Mouse (Mus musculus): ENCODE measurements around the gene Tcte1. TPM values are rescaled to one million over a fixed set of nuclear protein-coding genes. Genes with fewer than 3 reads are reported as not detected.

Tcte1 gene
- polyA plus RNA-seq, 1 experiment from 2014 or later, result 2.0 TPM

DNA sequence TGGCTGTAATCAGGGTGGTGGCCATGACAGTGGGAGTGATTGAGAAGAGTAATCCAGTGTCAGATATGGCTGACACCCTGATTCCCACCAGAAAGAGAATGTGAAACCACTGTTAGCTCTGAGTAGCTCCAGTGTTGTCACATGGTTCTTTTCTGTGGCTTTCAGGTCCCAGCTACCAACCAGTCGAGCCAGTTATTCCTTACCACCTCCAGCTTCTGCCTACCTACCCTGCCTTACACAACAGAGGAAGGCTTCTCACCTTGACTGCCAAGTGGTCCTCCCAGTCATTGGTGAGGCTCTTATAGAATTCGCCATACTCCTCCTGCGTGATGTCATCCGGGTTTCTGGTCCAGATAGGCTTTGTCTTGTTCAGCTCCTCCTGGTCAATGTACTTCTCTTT, 46.8 kb downstream of the Tcte1 start:
- no peak overlapping the region for H3K4me3 ChIP-seq (ENCODE audit: low read depth, low read length)
- H3K4me1 ChIP-seq (replicated peaks; ENCODE audit: control insufficient read depth, insufficient read depth, low read length), result peaks cover 7% of the 10 kb centered on the region; the same call in 1 of the 2 replicates
- no peak overlapping the region for H3K4me2 ChIP-seq (replicated peaks; ENCODE audit: low read depth, low read length)
- no peak for DNase-seq (ENCODE audit: low spot score)
- WGBS, result 82% methylated on average over 4 of the region's 4 CpGs
- no peak for ATAC-seq (ENCODE audit: low FRiP score)
- H3K9me3 ChIP-seq (ENCODE audit: control insufficient read depth, low read length), result no peaks in the 10 kb centered on the region
- H3K9ac ChIP-seq (ENCODE audit: low read depth, low read length), result no peak overlapping the region
- peaks cover 20% of the 10 kb centered on the region for H3K36me3 ChIP-seq (ENCODE audit: control insufficient read depth, insufficient read depth, low read length)
- no peak overlapping the region for H3K27ac ChIP-seq (ENCODE audit: low read depth, low read length)
- no peaks in the 10 kb centered on the region for H3K27me3 ChIP-seq (ENCODE audit: control insufficient read depth, insufficient read depth, low read length)

DNA sequence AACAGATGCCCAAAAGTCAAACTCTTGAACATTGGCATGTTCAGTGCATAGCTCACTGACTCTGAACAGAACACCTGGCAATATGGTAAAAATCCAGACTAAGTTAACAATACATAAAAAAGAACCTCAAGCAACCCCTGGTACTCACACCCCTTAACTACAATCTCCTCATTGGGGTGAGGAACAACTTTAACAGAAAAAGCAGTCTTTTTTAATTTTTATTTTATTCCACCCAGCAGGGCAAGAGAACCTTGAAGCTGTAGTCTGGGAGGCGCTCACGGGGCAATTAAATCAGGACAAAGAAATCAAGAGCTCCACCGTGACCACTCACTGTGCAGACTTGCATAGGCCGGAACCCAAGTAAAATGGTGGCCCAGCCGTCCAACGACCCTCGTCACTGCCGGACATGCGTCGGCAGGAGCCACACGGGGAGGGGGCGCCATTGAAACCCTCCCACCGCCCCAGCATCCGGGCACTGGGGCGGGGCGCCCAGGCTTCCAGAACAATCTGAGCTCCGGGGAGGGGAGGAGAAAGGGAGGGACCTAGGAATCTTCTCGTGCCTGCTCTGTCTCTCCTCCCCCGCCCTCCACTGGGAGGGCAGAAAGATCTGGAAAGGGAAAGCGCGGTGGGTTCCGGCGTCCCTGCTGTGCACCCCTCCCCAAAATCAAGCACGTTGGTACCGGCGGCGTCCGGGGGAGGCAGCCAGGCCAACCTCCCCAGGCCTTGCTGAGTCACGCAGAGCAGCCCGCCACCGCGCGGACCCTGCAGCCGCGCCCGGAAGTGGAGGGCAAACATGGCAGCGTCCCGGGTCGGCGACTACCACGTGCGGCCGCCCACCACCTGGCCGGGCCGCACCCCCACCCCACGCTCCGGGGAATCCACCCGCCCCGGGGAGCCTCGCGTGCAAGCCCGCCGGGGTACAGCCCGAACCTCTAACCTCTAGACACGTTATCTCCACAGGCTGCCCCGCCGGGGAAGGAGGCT, 49.2 kb downstream of the Tcte1 start:
- DNase-seq (ENCODE audit: low spot score), result peak; percentile 89
- peak overlapping the region; percentile 92 for H3K4me3 ChIP-seq (ENCODE audit: low read depth, low read length)
- ATAC-seq (ENCODE audit: low FRiP score), result peak; percentile 67
- H3K27me3 ChIP-seq (ENCODE audit: control insufficient read depth, insufficient read depth, low read length), result no peaks in the 10 kb centered on the region
- peaks cover 4% of the 10 kb centered on the region; the same call in 1 of the 2 replicates for H3K4me1 ChIP-seq (replicated peaks; ENCODE audit: control insufficient read depth, insufficient read depth, low read length)
- H3K36me3 ChIP-seq (ENCODE audit: control insufficient read depth, insufficient read depth, low read length), result peaks cover 20% of the 10 kb centered on the region
- H3K9me3 ChIP-seq (ENCODE audit: control insufficient read depth, low read length), result no peaks in the 10 kb centered on the region
- H3K4me2 ChIP-seq (replicated peaks; ENCODE audit: low read depth, low read length), result peak overlapping the region; percentile 86
- H3K27ac ChIP-seq (ENCODE audit: low read depth, low read length), result peak overlapping the region; percentile 92
- H3K9ac ChIP-seq (ENCODE audit: low read depth, low read length), result peak overlapping the region; percentile 99
- under 1% methylated on average over 56 of the region's 57 CpGs for WGBS

DNA sequence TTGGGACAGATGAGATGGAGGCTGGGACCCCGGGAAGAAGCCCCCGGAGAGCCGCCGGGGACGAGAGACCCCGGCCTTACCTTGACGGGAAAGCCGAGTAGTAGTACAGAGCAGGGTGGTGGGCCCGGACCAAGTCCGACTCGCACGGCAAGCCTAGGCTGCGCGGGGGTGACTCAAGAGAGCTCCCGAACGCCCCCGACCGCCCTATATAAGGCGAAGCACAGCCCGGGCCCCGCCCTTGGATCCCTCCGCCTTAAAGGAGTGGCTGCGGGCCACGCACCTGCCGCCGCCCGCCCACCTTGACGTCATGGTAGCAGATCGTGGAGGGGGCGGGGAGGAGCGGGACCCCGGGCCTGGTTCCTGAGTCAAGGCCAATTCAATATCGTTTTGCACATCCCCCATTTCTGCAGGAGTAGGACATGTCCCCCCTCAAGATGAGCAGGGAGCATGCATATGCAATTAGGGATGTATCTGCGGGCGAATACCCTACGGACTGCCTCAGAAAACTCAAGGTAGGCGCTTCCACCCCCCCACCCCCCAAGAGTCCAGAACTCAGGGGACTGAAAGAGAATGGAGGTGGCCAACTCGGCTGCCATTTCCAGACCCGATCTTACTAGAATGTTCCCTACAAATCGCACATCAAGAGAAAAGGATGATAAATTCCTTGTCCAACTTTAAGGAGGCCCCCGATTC, 50.0 kb downstream of the Tcte1 start, which contains the start of gene Hsp90ab1:
Hsp90ab1 (minus strand) TSS at position 185 of the 693 bp plus-strand sequence.
- no peaks in the 10 kb centered on the region for H3K9me3 ChIP-seq (ENCODE audit: control insufficient read depth, low read length)
- peak; percentile 100 for DNase-seq (ENCODE audit: low spot score)
- peak within 1 kb of the TSS; percentile 92 for H3K4me3 ChIP-seq (ENCODE audit: low read depth, low read length)
- no peaks in the 10 kb centered on the region for H3K27me3 ChIP-seq (ENCODE audit: control insufficient read depth, insufficient read depth, low read length)
- H3K9ac ChIP-seq (ENCODE audit: low read depth, low read length), result peak within 1 kb of the TSS; percentile 99
- WGBS, result under 1% methylated on average over 41 of the region's 41 CpGs
- H3K4me2 ChIP-seq (replicated peaks; ENCODE audit: low read depth, low read length), result peak within 1 kb of the TSS; percentile 86
- H3K4me1 ChIP-seq (replicated peaks; ENCODE audit: control insufficient read depth, insufficient read depth, low read length), result peaks cover 4% of the 10 kb centered on the region; the same call in 1 of the 2 replicates
- H3K36me3 ChIP-seq (ENCODE audit: control insufficient read depth, insufficient read depth, low read length), result peaks cover 20% of the 10 kb centered on the region
- peak within 1 kb of the TSS; percentile 92 for H3K27ac ChIP-seq (ENCODE audit: low read depth, low read length)
- peak; percentile 86 for ATAC-seq (ENCODE audit: low FRiP score)

GRCm38 (mm10) chr17:45573780-45574123, 50.5 kb downstream of the Tcte1 start:
- H3K4me3 ChIP-seq (ENCODE audit: low read depth, low read length), result peak overlapping the region; percentile 92
- ATAC-seq (ENCODE audit: low FRiP score) (peak; percentile 70), DNase-seq (ENCODE audit: low spot score) (peak; percentile 94)
- no peaks in the 10 kb centered on the region for H3K9me3 ChIP-seq (ENCODE audit: control insufficient read depth, low read length)
- WGBS, result 0% methylated on average over 18 of the region's 18 CpGs
- no peaks in the 10 kb centered on the region for H3K27me3 ChIP-seq (ENCODE audit: control insufficient read depth, insufficient read depth, low read length)
- peaks cover 18% of the 10 kb centered on the region for H3K36me3 ChIP-seq (ENCODE audit: control insufficient read depth, insufficient read depth, low read length)
- peak overlapping the region; percentile 86 for H3K4me2 ChIP-seq (replicated peaks; ENCODE audit: low read depth, low read length)
- H3K9ac ChIP-seq (ENCODE audit: low read depth, low read length), result peak overlapping the region; percentile 85
- peaks cover 4% of the 10 kb centered on the region; the same call in 1 of the 2 replicates for H3K4me1 ChIP-seq (replicated peaks; ENCODE audit: control insufficient read depth, insufficient read depth, low read length)
- peak overlapping the region; percentile 92 for H3K27ac ChIP-seq (ENCODE audit: low read depth, low read length)

- DNase-seq (ENCODE audit: low spot score) (peak; percentile 68), ATAC-seq (ENCODE audit: low FRiP score) (peak; percentile 34)
- peak overlapping the region; percentile 85 for H3K9ac ChIP-seq (ENCODE audit: low read depth, low read length)
- 4% methylated on average over 17 of the region's 17 CpGs for whole genome bisulfite sequencing
- peak overlapping the region; percentile 92 for H3K4me3 ChIP-seq (ENCODE audit: low read depth, low read length)
- H3K9me3 ChIP-seq (ENCODE audit: control insufficient read depth, low read length), result no peaks in the 10 kb centered on the region
- peak overlapping the region; percentile 86 for H3K4me2 ChIP-seq (replicated peaks; ENCODE audit: low read depth, low read length)
- H3K4me1 ChIP-seq (replicated peaks; ENCODE audit: control insufficient read depth, insufficient read depth, low read length), result peaks cover 4% of the 10 kb centered on the region; the same call in 1 of the 2 replicates
- H3K36me3 ChIP-seq (ENCODE audit: control insufficient read depth, insufficient read depth, low read length), result peaks cover 14% of the 10 kb centered on the region
- H3K27me3 ChIP-seq (ENCODE audit: control insufficient read depth, insufficient read depth, low read length), result no peaks in the 10 kb centered on the region
- H3K27ac ChIP-seq (ENCODE audit: low read depth, low read length), result peak overlapping the region; percentile 92
Measured at GRCm38 (mm10) chr17:45574129-45574761, 51.0 kb downstream of the Tcte1 start.

DNA sequence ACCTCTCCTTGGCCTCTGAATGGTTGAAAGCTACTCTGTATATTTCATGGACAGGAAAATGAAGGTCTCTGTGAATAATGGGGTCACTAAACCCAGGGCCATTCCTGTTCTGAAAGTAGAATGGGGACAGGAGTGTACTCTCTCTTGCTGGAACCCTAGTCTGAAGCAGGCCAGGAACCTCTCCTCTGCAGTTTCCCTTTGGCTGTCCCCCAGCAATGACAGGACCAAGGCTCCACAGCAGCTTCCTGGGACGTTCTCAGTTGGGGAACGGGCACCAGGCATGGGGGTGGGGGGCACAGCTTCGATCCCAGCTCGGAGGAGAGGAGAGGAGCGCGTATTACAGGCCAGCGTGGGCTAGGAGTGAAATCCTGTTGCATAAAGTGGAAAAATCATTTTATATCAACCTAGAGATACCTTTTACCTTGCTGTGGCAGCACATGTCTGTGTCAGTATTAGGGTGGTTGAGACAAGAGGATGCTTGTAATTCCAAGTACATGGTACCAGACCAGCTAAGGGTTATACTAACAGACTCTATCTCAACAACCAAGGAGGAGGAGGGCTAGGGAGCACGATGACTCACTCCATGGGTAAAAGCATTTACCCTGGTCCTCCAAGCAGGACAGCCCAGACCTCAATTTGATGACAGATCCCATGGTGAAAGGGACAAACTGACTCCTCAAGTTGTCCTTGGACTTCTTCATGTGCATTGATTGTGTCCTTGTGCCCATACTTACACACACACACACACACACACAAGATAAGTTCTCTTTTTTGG, 52.1 kb downstream of the Tcte1 start:
- ATAC-seq (ENCODE audit: low FRiP score) (no peak), DNase-seq (ENCODE audit: low spot score) (no peak)
- peak overlapping the region; percentile 85; the same call in 1 of the 2 replicates for H3K9ac ChIP-seq (ENCODE audit: low read depth, low read length)
- H3K4me2 ChIP-seq (replicated peaks; ENCODE audit: low read depth, low read length), result no peak overlapping the region
- no peak overlapping the region for H3K4me3 ChIP-seq (ENCODE audit: low read depth, low read length)
- 0 out of 2 replicates have a peak, but pooled peaks cover 4% of the 10 kb centered on the region for H3K4me1 ChIP-seq (replicated peaks; ENCODE audit: control insufficient read depth, insufficient read depth, low read length)
- 91% methylated on average over 8 of the region's 8 CpGs for WGBS
- peaks cover 10% of the 10 kb centered on the region for H3K36me3 ChIP-seq (ENCODE audit: control insufficient read depth, insufficient read depth, low read length)
- H3K9me3 ChIP-seq (ENCODE audit: control insufficient read depth, low read length), result no peaks in the 10 kb centered on the region
- no peaks in the 10 kb centered on the region for H3K27me3 ChIP-seq (ENCODE audit: control insufficient read depth, insufficient read depth, low read length)
- 0 out of 2 replicates have a peak overlapping the region, but pooled peaks have one; percentile 92 for H3K27ac ChIP-seq (ENCODE audit: low read depth, low read length)

GRCm38 (mm10) chr17:45578242-45578641, 55.0 kb downstream of the Tcte1 start:
- no peaks in the 10 kb centered on the region for H3K27me3 ChIP-seq (ENCODE audit: control insufficient read depth, insufficient read depth, low read length)
- H3K4me2 ChIP-seq (replicated peaks; ENCODE audit: low read depth, low read length), result no peak overlapping the region
- H3K9me3 ChIP-seq (ENCODE audit: control insufficient read depth, low read length), result no peaks in the 10 kb centered on the region
- no peaks in the 10 kb centered on the region for H3K36me3 ChIP-seq (ENCODE audit: control insufficient read depth, insufficient read depth, low read length)
- no peak overlapping the region for H3K4me3 ChIP-seq (ENCODE audit: low read depth, low read length)
- DNase-seq (ENCODE audit: low spot score), result no peak
- ATAC-seq (ENCODE audit: low FRiP score), result no peak
- no peak overlapping the region for H3K9ac ChIP-seq (ENCODE audit: low read depth, low read length)
- no peaks in the 10 kb centered on the region for H3K4me1 ChIP-seq (replicated peaks; ENCODE audit: control insufficient read depth, insufficient read depth, low read length)
- WGBS, result 74% methylated on average over 5 of the region's 5 CpGs
- no peak overlapping the region for H3K27ac ChIP-seq (ENCODE audit: low read depth, low read length)

DNA sequence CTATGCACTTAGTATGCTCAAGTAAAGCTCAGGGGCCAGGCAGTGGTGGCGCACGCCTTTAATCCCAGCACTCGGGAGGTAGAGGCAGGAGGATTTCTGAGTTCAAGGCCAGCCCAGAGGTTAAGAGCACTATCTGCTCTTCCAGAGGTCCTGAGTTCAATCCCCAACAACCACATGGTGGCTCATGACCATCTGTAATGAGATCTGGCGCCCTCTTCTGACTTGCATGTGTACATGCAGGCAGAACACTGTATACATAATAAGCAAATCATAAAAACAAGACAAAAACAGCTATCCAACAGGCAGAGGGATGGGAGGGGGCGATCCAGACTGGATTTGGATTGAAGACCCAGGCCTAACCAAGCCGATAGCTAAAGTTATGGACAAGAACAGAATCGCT, 55.6 kb downstream of the Tcte1 start:
- no peak overlapping the region for H3K4me2 ChIP-seq (replicated peaks; ENCODE audit: low read depth, low read length)
- WGBS, result 73% methylated on average over 7 of the region's 7 CpGs
- peak; percentile 40 for DNase-seq (ENCODE audit: low spot score)

More for the DNA sequence above, 55.6 kb downstream of the Tcte1 start:
- Histone ChIP-seq H3K9me3 (ENCODE audit: control insufficient read depth, low read length) (no peaks in the 10 kb centered on the region), H3K27me3 (ENCODE audit: control insufficient read depth, insufficient read depth, low read length) (no peaks in the 10 kb centered on the region), H3K36me3 (ENCODE audit: control insufficient read depth, insufficient read depth, low read length) (no peaks in the 10 kb centered on the region), H3K4me3 (ENCODE audit: low read depth, low read length) (no peak overlapping the region), H3K4me1 (replicated peaks; ENCODE audit: control insufficient read depth, insufficient read depth, low read length) (no peaks in the 10 kb centered on the region), H3K27ac (ENCODE audit: low read depth, low read length) (no peak overlapping the region), H3K9ac (ENCODE audit: low read depth, low read length) (no peak overlapping the region)
- ATAC-seq (ENCODE audit: low FRiP score), result no peak
